Mouse (Mus musculus): Measurements from ENCODE around the gene Paxip1.

DNA sequence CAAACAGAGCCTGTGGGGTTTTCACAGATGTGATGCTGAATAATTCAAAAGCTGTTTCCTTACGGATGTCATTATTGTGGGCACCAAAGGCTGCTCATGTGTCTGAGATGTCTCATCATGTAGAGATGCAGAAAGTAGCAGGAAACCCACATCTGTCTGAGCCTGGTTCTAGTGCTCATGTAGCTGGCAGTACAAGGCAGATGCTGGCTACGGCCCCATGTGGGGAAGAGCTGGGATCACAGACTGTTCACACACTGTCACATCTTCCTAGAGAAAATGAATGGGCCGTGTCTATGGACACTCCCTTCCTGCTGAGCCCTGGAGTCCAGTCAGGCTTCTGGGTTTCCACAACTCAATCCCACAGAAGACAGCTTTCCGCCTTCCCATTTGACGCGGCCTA is 89.0 kb downstream of the Paxip1 start:
- TF ChIP-seq CTCF (IDR thresholded peaks at IDR 0.05; ENCODE audit: extremely low read depth, insufficient read length, insufficient replicate concordance, low read depth, low read length) = no peak
- TF ChIP-seq POLR2A (IDR thresholded peaks at IDR 0.05; ENCODE audit: low read depth, low read length) = no peak

All from small intestine, adult 2 months (tissue).